Mouse (Mus musculus) hindbrain, postnatal 0 days (tissue): ENCODE data around the gene Kif6. TPM values are rescaled to one million over a fixed set of nuclear protein-coding genes. Genes with fewer than 3 reads are reported as not detected.
A peak's percentile ranks its signal among the peaks of the same experiment; 100 is the strongest.

Experiments used
- ATAC-seq: fragments of 200-750 bp; cut with Nextera tagmentation; 2 replicates; pipeline ENCODE4 v1.8.0; 2017; ENCODE audit warnings: mild to moderate bottlenecking, moderate TSS enrichment, moderate library complexity
- DNase-seq: peaks from one replicate; pipeline ENCODE4 v3.0.0-alpha.2; 2015; ENCODE audit warnings: low spot score
- H3K27ac ChIP-seq: fragments of 300-500 bp; sonication (generic); 2 replicates; pipeline ENCODE4 v1.5.1; 2014; ENCODE audit warnings: mild to moderate bottlenecking
- H3K27me3 ChIP-seq: fragments of 300-500 bp; sonication (generic); 2 replicates; pipeline ENCODE4 v1.6.1; 2014; ENCODE audit warnings: low read length, mixed read lengths; ENCODE audit not compliant: insufficient read depth
- H3K36me3 ChIP-seq: fragments of 300-500 bp; sonication (generic); 2 replicates; pipeline ENCODE4 v1.6.1; 2014; ENCODE audit warnings: low read length, mixed read lengths; ENCODE audit not compliant: insufficient read depth
- H3K4me1 ChIP-seq: fragments of 300-500 bp; sonication (generic); 2 replicates; pipeline ENCODE4 v1.6.1; 2014; ENCODE audit warnings: antibody characterized with exemption, low read length, mixed read lengths; ENCODE audit not compliant: insufficient read depth
- H3K4me2 ChIP-seq: fragments of 300-500 bp; sonication (generic); 2 replicates; pipeline ENCODE4 v1.6.1; 2014; ENCODE audit warnings: low read depth, mild to moderate bottlenecking, low read length, moderate library complexity, mixed read lengths
- H3K4me3 ChIP-seq: fragments of 300-500 bp; sonication (generic); 2 replicates; pipeline ENCODE4 v1.5.1; 2014; ENCODE audit warnings: low read length
- H3K9ac ChIP-seq: fragments of 300-500 bp; sonication (generic); replicated peaks from 2 replicates; pipeline ENCODE4 v1.6.1; 2014; ENCODE audit warnings: mild to moderate bottlenecking, low read length, moderate library complexity, mixed read lengths
- H3K9me3 ChIP-seq: fragments of 300-500 bp; sonication (generic); 2 replicates; pipeline ENCODE4 v1.6.1; 2016; ENCODE audit warnings: low read length, mixed read lengths
- CTCF ChIP-seq: IDR thresholded peaks from 2 replicates; pipeline ENCODE4 v1.5.1; 2016; ENCODE audit warnings: antibody characterized with exemption, control low read depth, low read depth
- WGBS: fragments of 180-500 bp; shearing (Covaris S2); extraction: QIAGEN DNeasy Blood & Tissue Kit; methylation state at CpG from one replicate; pipeline ENCODE4 v1.1.7; 2014; 5-methylcytosine and 5-hydroxymethylcytosine counted together
- polyA plus RNA-seq: library from polyadenylated mRNA; unstranded; fragments of >200 nt; fragmentation: Nextera tagmentation; extraction: Ambion mirVana; gene quantifications from 2 replicates; pipeline ENCODE4 v1.2.1, GENCODE M21; 2015
- total RNA-seq: library from RNA; depleted of rRNA; stranded (reverse); fragments of >200 nt; gene quantifications from 2 replicates; pipeline ENCODE4 v1.2.3, GENCODE M21; 2014

Kif6 gene
- total and polyA plus RNA-seq, 2 experiments from 2014 or later: 1.5 to 2.6 TPM

DNA sequence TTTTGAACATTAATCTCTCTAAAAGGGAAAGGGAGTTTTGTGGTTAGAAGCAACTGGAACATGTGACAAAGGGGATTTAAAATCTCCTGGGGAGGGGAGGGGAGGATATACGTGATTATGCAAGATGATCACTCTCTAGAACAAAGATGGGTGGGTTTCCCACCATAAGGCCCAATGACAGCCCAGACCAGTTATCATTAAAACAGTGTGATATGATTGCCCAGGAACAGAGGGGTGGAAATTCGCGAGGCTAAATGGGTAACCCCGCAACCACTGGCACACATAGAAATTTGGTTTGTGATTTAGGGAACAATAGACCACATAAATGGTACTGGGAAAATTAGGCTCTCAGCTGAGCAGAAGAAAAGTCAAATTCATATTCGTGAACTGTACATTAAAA lies 37.9 kb downstream of the Kif6 start:
- Histone ChIP-seq H3K9ac (no peak overlapping the region), H3K4me1 (no peaks in the 10 kb centered on the region), H3K4me3 (no peak overlapping the region), H3K27me3 (no peaks in the 10 kb centered on the region), H3K36me3 (no peaks in the 10 kb centered on the region), H3K27ac (peak overlapping the region; percentile 27; the same call in 1 of the 2 replicates), H3K4me2 (no peak overlapping the region), H3K9me3 (no peaks in the 10 kb centered on the region)
- ATAC-seq: no peak
- DNase-seq: no peak
- 63% methylated on average over 5 of the region's 5 CpGs for WGBS
- no peak for TF ChIP-seq CTCF

DNA sequence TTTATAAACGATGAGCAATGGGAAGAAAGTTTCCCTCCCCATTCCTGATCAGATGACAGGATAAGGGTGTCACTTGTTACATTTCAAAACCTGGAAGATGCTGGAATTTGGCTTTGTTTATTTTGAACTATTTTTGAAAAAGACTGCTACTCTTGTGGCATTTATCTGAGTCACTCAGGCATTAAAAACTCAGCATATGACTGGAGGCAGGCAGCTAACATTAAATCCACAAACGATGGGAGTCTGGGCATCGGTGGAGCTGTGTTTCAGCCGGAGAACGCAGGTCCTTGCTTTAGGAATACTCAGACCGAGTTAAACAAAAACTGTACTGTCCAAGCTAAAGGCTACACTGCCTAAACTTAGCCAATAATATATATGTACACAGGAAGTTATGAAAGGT lies 46.7 kb downstream of the Kif6 start:
- no peak for TF ChIP-seq CTCF
- no peak overlapping the region for H3K9ac ChIP-seq
- no peak for ATAC-seq

GRCm38 (mm10) chr17:49666728-49667127 lies 51.8 kb downstream of the Kif6 start:
- TF ChIP-seq CTCF: no peak
- Histone ChIP-seq H3K4me3 (no peak overlapping the region), H3K27me3 (no peaks in the 10 kb centered on the region), H3K36me3 (no peaks in the 10 kb centered on the region), H3K4me2 (no peak overlapping the region), H3K9me3 (no peaks in the 10 kb centered on the region), H3K27ac (no peak overlapping the region), H3K9ac (no peak overlapping the region), H3K4me1 (no peaks in the 10 kb centered on the region)
- ATAC-seq (no peak), DNase-seq (no peak)
- WGBS: 86% methylated on average over 5 of the region's 5 CpGs

More for the DNA sequence above, 46.7 kb downstream of the Kif6 start:
- WGBS: 71% methylated on average over 6 of the region's 6 CpGs
- H3K4me3 ChIP-seq: no peak overlapping the region
- no peak for DNase-seq
- no peak overlapping the region for H3K4me2 ChIP-seq
- H3K27me3 ChIP-seq: no peaks in the 10 kb centered on the region
- H3K9me3 ChIP-seq: no peaks in the 10 kb centered on the region
- H3K27ac ChIP-seq: no peak overlapping the region
- H3K4me1 ChIP-seq: no peaks in the 10 kb centered on the region
- no peaks in the 10 kb centered on the region for H3K36me3 ChIP-seq

- no peak for ATAC-seq
- Histone ChIP-seq H3K36me3 (no peaks in the 10 kb centered on the region), H3K27me3 (no peaks in the 10 kb centered on the region), H3K4me3 (no peak overlapping the region), H3K4me1 (no peaks in the 10 kb centered on the region), H3K9me3 (no peaks in the 10 kb centered on the region), H3K27ac (no peak overlapping the region), H3K4me2 (no peak overlapping the region), H3K9ac (no peak overlapping the region)
- no peak for DNase-seq
- no peak for TF ChIP-seq CTCF
- 86% methylated on average over 6 of the region's 6 CpGs for WGBS
Measured at GRCm38 (mm10) chr17:49668296-49668695, 53.4 kb downstream of the Kif6 start.

GRCm38 (mm10) chr17:49671921-49672339 lies 57.0 kb downstream of the Kif6 start:
- no peaks in the 10 kb centered on the region for H3K27me3 ChIP-seq
- WGBS: 26% methylated on average over 6 of the region's 6 CpGs
- no peak overlapping the region for H3K27ac ChIP-seq
- no peaks in the 10 kb centered on the region for H3K36me3 ChIP-seq
- DNase-seq (peak; percentile 56), ATAC-seq (peak; percentile 79)
- no peak overlapping the region for H3K4me2 ChIP-seq
- no peak overlapping the region for H3K9ac ChIP-seq
- H3K4me3 ChIP-seq: no peak overlapping the region
- H3K4me1 ChIP-seq: no peaks in the 10 kb centered on the region
- H3K9me3 ChIP-seq: no peaks in the 10 kb centered on the region
- TF ChIP-seq CTCF: no peak

DNA sequence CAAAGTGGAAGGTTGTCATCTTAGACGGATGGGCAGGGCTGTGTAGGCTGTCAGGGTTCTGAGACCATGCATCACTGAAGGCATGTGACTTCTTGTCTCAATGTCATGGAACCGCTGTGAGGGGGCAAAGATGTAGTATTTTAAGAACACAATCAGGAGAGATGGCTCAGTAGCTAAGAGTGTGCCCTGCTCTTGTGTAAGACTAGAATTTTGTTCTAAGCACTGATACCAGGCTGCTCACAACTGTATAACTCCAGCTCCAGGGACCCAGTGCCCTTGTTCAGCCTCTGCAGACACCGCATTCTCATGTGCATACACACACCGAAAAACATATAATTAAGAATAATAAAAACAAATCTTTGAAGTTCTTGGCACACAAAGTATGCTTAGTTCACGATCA lies 57.5 kb downstream of the Kif6 start:
- H3K4me2 ChIP-seq: no peak overlapping the region
- no peak; the same call in 1 of the 2 replicates for ATAC-seq
- 82% methylated on average over 5 of the region's 5 CpGs for WGBS

DNA sequence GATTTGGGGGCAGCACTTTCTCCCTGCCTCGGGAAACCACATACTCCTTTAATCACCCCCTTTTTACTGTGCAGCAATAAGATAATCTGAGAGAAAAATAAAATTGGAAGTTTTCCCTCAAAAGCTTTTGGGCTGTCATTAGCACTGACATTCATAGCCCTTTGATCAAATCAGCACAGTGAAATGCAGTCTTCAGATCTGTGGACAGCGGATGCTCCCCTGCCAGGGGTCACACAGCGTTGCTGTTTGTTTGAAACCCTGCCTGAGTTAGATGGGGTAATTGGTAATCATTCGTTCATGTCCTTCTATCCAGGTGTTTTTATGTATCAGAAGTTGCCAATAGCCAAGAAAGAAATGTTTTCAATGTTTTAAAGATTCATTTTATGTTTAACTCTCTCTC lies 60.7 kb downstream of the Kif6 start:
- H3K9me3 ChIP-seq: no peaks in the 10 kb centered on the region
- no peaks in the 10 kb centered on the region for H3K27me3 ChIP-seq
- no peak overlapping the region for H3K4me3 ChIP-seq
- DNase-seq: no peak
- H3K9ac ChIP-seq: no peak overlapping the region
- ATAC-seq: no peak
- H3K4me2 ChIP-seq: no peak overlapping the region
- no peaks in the 10 kb centered on the region for H3K36me3 ChIP-seq
- TF ChIP-seq CTCF: no peak
- no peaks in the 10 kb centered on the region for H3K4me1 ChIP-seq
- H3K27ac ChIP-seq: no peak overlapping the region
- 73% methylated on average over 4 of the region's 4 CpGs for WGBS

More for the DNA sequence above, 57.5 kb downstream of the Kif6 start:
- no peak for TF ChIP-seq CTCF
- Histone ChIP-seq H3K27me3 (no peaks in the 10 kb centered on the region), H3K4me1 (no peaks in the 10 kb centered on the region), H3K4me3 (no peak overlapping the region), H3K27ac (no peak overlapping the region), H3K36me3 (no peaks in the 10 kb centered on the region), H3K9me3 (no peaks in the 10 kb centered on the region), H3K9ac (no peak overlapping the region)
- DNase-seq: no peak
